Mouse (Mus musculus): Measurements from ENCODE around the gene Nlrp9c.
"Not testable (repeated sequence)": the region's sequence is repeated elsewhere in the genome, so short reads cannot be mapped to it uniquely, and the experiment has no call there.

The Nlrp9c gene

GRCm38 (mm10) chr7:26403600-26403999 lies at the start of gene Nlrp9c:
Nlrp9c (minus strand) TSS chr7:26403700.
- DNase-seq = not testable (repeated sequence)

GRCm38 (mm10) chr7:26434813-26435212 lies 31.3 kb upstream of the Nlrp9c start, which contains the start of gene Nlrp4a:
Nlrp4a (plus strand) TSS chr7:26435113.
- DNase-seq = no peak

GRCm38 (mm10) chr7:26391811-26392210 lies 11.7 kb downstream of the Nlrp9c start:
- DNase-seq = not testable (repeated sequence)

- not testable (repeated sequence) for DNase-seq
Measured at GRCm38 (mm10) chr7:26391137-26391536, 12.4 kb downstream of the Nlrp9c start.

- not testable (repeated sequence) for DNase-seq
Measured at GRCm38 (mm10) chr7:26386691-26387090, 16.8 kb downstream of the Nlrp9c start.

GRCm38 (mm10) chr7:26380807-26381206 lies 22.7 kb downstream of the Nlrp9c start:
- DNase-seq = no peak

GRCm38 (mm10) chr7:26373221-26373620 lies 30.3 kb downstream of the Nlrp9c start:
- DNase-seq = not testable (repeated sequence)

- not testable (repeated sequence) for DNase-seq
Measured at GRCm38 (mm10) chr7:26356719-26357118, 46.8 kb downstream of the Nlrp9c start.

GRCm38 (mm10) chr7:26352258-26352657 lies 51.2 kb downstream of the Nlrp9c start:
- DNase-seq = not testable (repeated sequence)

- DNase-seq = not testable (repeated sequence)
Measured at GRCm38 (mm10) chr7:26350177-26350576, 53.3 kb downstream of the Nlrp9c start.

GRCm38 (mm10) chr7:26320361-26320760 lies 83.1 kb downstream of the Nlrp9c start:
- not testable (repeated sequence) for DNase-seq

GRCm38 (mm10) chr7:26315809-26316208 lies 87.7 kb downstream of the Nlrp9c start:
- not testable (repeated sequence) for DNase-seq

GRCm38 (mm10) chr7:26315194-26315593 lies 88.3 kb downstream of the Nlrp9c start:
- not testable (repeated sequence) for DNase-seq

GRCm38 (mm10) chr7:26311786-26312185 lies 91.7 kb downstream of the Nlrp9c start:
- DNase-seq = not testable (repeated sequence)

GRCm38 (mm10) chr7:26306926-26307325 lies 96.6 kb downstream of the Nlrp9c start, which contains the start of gene Cyp2a4:
Cyp2a4 (plus strand) TSS chr7:26307169.
- DNase-seq = not testable (repeated sequence)

GRCm38 (mm10) chr7:26303429-26304166 lies 99.9 kb downstream of the Nlrp9c start:
- DNase-seq = not testable (repeated sequence)
